Mouse (Mus musculus) midbrain, embryonic 15.5 days (tissue): ENCODE results near the gene Cep78. TPM values are rescaled to one million over a fixed set of nuclear protein-coding genes. Genes with fewer than 3 reads are reported as not detected.

Source experiments
- ATAC-seq: fragments of 200-750 bp; cut with Nextera tagmentation; replicated peaks from 2 replicates; pipeline ENCODE4 v1.8.0; 2017; ENCODE audit warnings: moderate TSS enrichment
- H3K27ac ChIP-seq: fragments of 300-500 bp; sonication (generic); 2 replicates; pipeline ENCODE4 v1.5.1; 2015; ENCODE audit warnings: mild to moderate bottlenecking, inconsistent platforms
- H3K27me3 ChIP-seq: fragments of 300-500 bp; sonication (generic); replicated peaks from 2 replicates; pipeline ENCODE4 v1.6.1; 2015; ENCODE audit warnings: inconsistent platforms
- H3K36me3 ChIP-seq: fragments of 300-500 bp; sonication (generic); replicated peaks from 2 replicates; pipeline ENCODE4 v1.6.1; 2015; ENCODE audit warnings: inconsistent platforms
- H3K4me1 ChIP-seq: fragments of 300-500 bp; sonication (generic); 2 replicates; pipeline ENCODE4 v1.6.1; 2015; ENCODE audit warnings: inconsistent platforms
- H3K4me2 ChIP-seq: fragments of 300-500 bp; sonication (generic); 2 replicates; pipeline ENCODE4 v1.6.1; 2015; ENCODE audit warnings: inconsistent platforms, mild to moderate bottlenecking, moderate library complexity
- H3K4me3 ChIP-seq: fragments of 300-500 bp; sonication (generic); 2 replicates; pipeline ENCODE4 v1.5.1; 2015; ENCODE audit warnings: mild to moderate bottlenecking, inconsistent platforms
- H3K9ac ChIP-seq: fragments of 300-500 bp; sonication (generic); 2 replicates; pipeline ENCODE4 v1.6.1; 2015; ENCODE audit warnings: mild to moderate bottlenecking, inconsistent platforms
- H3K9me3 ChIP-seq: fragments of 300-500 bp; sonication (generic); 2 replicates; pipeline ENCODE4 v1.6.1; 2016; ENCODE audit warnings: inconsistent platforms
- WGBS: fragments of 180-500 bp; shearing (Covaris S2); methylation state at CpG from one replicate; pipeline ENCODE4 v1.1.7; 2015; ENCODE audit warnings: mixed read lengths; 5-methylcytosine and 5-hydroxymethylcytosine counted together
- polyA plus RNA-seq: library from polyadenylated mRNA; unstranded; fragments of >200 nt; fragmentation: Nextera tagmentation; extraction: Ambion mirVana; gene quantifications from 2 replicates; pipeline ENCODE4 v1.2.1, GENCODE M21; 2015

Cep78 gene
- polyA plus RNA-seq, 1 experiment from 2014 or later = 33.6 TPM

- H3K36me3 ChIP-seq = no peaks in the 10 kb centered on the region
Measured at GRCm38 (mm10) chr19:16007131-16007530, 22.3 kb upstream of the Cep78 start.

GRCm38 (mm10) chr19:15998157-15998556 is 13.4 kb upstream of the Cep78 start:
- Histone ChIP-seq H3K27me3 (no peaks in the 10 kb centered on the region), H3K4me2 (no peak overlapping the region), H3K36me3 (no peaks in the 10 kb centered on the region), H3K27ac (0 out of 2 replicates have a peak overlapping the region, but pooled peaks have one; percentile 20), H3K4me3 (no peak overlapping the region), H3K4me1 (peaks cover 13% of the 10 kb centered on the region), H3K9me3 (no peaks in the 10 kb centered on the region), H3K9ac (no peak overlapping the region)
- peak; percentile 53; the same call in 1 of the 2 replicates for ATAC-seq
- 4% methylated on average over 3 of the region's 3 CpGs for WGBS

More at GRCm38 (mm10) chr19:16007131-16007530, 22.3 kb upstream of the Cep78 start:
- no peak for ATAC-seq
- Histone ChIP-seq H3K27me3 (no peaks in the 10 kb centered on the region), H3K4me2 (no peak overlapping the region), H3K9me3 (no peaks in the 10 kb centered on the region), H3K4me3 (no peak overlapping the region), H3K27ac (no peak overlapping the region), H3K4me1 (peaks cover 4% of the 10 kb centered on the region), H3K9ac (no peak overlapping the region)
- WGBS = 88% methylated on average over 8 of the region's 8 CpGs

GRCm38 (mm10) chr19:15996901-15997564 is 12.2 kb upstream of the Cep78 start:
- Histone ChIP-seq H3K27me3 (no peaks in the 10 kb centered on the region), H3K4me2 (peak overlapping the region; percentile 45), H3K9me3 (no peaks in the 10 kb centered on the region), H3K27ac (peak overlapping the region; percentile 82), H3K4me1 (peaks cover 13% of the 10 kb centered on the region), H3K4me3 (peak overlapping the region; percentile 19; the same call in 1 of the 2 replicates), H3K36me3 (no peaks in the 10 kb centered on the region), H3K9ac (0 out of 2 replicates have a peak overlapping the region, but pooled peaks have one; percentile 35)
- WGBS = 24% methylated on average over 12 of the region's 12 CpGs
- peak; percentile 90 for ATAC-seq

GRCm38 (mm10) chr19:15990102-15990501 is 5.3 kb upstream of the Cep78 start:
- H3K4me1 ChIP-seq = no peaks in the 10 kb centered on the region

GRCm38 (mm10) chr19:15985172-15985713 is 454 bp upstream of the Cep78 start:
- H3K36me3 ChIP-seq = no peaks in the 10 kb centered on the region
- ATAC-seq = no peak; the same call in 1 of the 2 replicates
- H3K4me1 ChIP-seq = peaks cover 27% of the 10 kb centered on the region
- H3K9ac ChIP-seq = peak overlapping the region; percentile 77
- WGBS = 29% methylated on average over 10 of the region's 10 CpGs
- H3K4me3 ChIP-seq = peak overlapping the region; percentile 82
- H3K4me2 ChIP-seq = peak overlapping the region; percentile 55
- H3K27ac ChIP-seq = peak overlapping the region; percentile 92
- H3K9me3 ChIP-seq = no peaks in the 10 kb centered on the region
- H3K27me3 ChIP-seq = no peaks in the 10 kb centered on the region

More at GRCm38 (mm10) chr19:15990102-15990501, 5.3 kb upstream of the Cep78 start:
- no peaks in the 10 kb centered on the region for H3K9me3 ChIP-seq
- H3K27me3 ChIP-seq = no peaks in the 10 kb centered on the region
- no peak overlapping the region for H3K9ac ChIP-seq
- no peak overlapping the region for H3K27ac ChIP-seq
- H3K36me3 ChIP-seq = no peaks in the 10 kb centered on the region
- ATAC-seq = no peak
- no peak overlapping the region for H3K4me3 ChIP-seq
- 88% methylated on average over 1 of the region's 1 CpGs for WGBS
- H3K4me2 ChIP-seq = no peak overlapping the region

GRCm38 (mm10) chr19:15983739-15984344 is 947 bp downstream of the Cep78 start:
- Histone ChIP-seq H3K27me3 (no peaks in the 10 kb centered on the region), H3K9me3 (no peaks in the 10 kb centered on the region), H3K9ac (peak overlapping the region; percentile 77), H3K4me3 (peak overlapping the region; percentile 82), H3K36me3 (no peaks in the 10 kb centered on the region), H3K27ac (peak overlapping the region; percentile 92), H3K4me2 (peak overlapping the region; percentile 55), H3K4me1 (peaks cover 28% of the 10 kb centered on the region)
- no peak for ATAC-seq
- 50% methylated on average over 15 of the region's 15 CpGs for WGBS

GRCm38 (mm10) chr19:15982926-15983738 is 1.7 kb downstream of the Cep78 start:
- Histone ChIP-seq H3K4me1 (peaks cover 28% of the 10 kb centered on the region), H3K4me2 (peak overlapping the region; percentile 55), H3K9me3 (no peaks in the 10 kb centered on the region), H3K4me3 (peak overlapping the region; percentile 82; the same call in 1 of the 2 replicates), H3K27me3 (no peaks in the 10 kb centered on the region), H3K9ac (no peak overlapping the region), H3K36me3 (no peaks in the 10 kb centered on the region), H3K27ac (no peak overlapping the region)
- ATAC-seq = no peak
- 35% methylated on average over 9 of the region's 10 CpGs for WGBS

- Histone ChIP-seq H3K36me3 (no peaks in the 10 kb centered on the region), H3K4me3 (no peak overlapping the region), H3K4me2 (peak overlapping the region; percentile 19; the same call in 1 of the 2 replicates), H3K27ac (no peak overlapping the region), H3K9ac (no peak overlapping the region), H3K9me3 (no peaks in the 10 kb centered on the region), H3K27me3 (no peaks in the 10 kb centered on the region), H3K4me1 (peaks cover 28% of the 10 kb centered on the region)
- no peak for ATAC-seq
- 41% methylated on average over 4 of the region's 4 CpGs for WGBS
Measured at GRCm38 (mm10) chr19:15981861-15982260, 2.9 kb downstream of the Cep78 start.

- Histone ChIP-seq H3K4me2 (no peak overlapping the region), H3K27me3 (no peaks in the 10 kb centered on the region), H3K9me3 (no peaks in the 10 kb centered on the region), H3K4me3 (no peak overlapping the region), H3K9ac (no peak overlapping the region), H3K4me1 (no peaks in the 10 kb centered on the region), H3K27ac (no peak overlapping the region), H3K36me3 (peaks cover 7% of the 10 kb centered on the region; the same call in 1 of the 2 replicates)
- WGBS = 80% methylated on average over 4 of the region's 4 CpGs
- ATAC-seq = no peak
Measured at GRCm38 (mm10) chr19:15973365-15973764, 11.4 kb downstream of the Cep78 start.

GRCm38 (mm10) chr19:15965082-15965481 is 19.7 kb downstream of the Cep78 start:
- peak; percentile 73 for ATAC-seq
- H3K4me1 ChIP-seq = no peaks in the 10 kb centered on the region
- H3K4me2 ChIP-seq = no peak overlapping the region
- H3K27ac ChIP-seq = no peak overlapping the region
- 47% methylated on average over 3 of the region's 3 CpGs for WGBS
- no peaks in the 10 kb centered on the region for H3K27me3 ChIP-seq
- no peak overlapping the region for H3K9ac ChIP-seq
- H3K36me3 ChIP-seq = peaks cover 27% of the 10 kb centered on the region
- no peak overlapping the region for H3K4me3 ChIP-seq
- H3K9me3 ChIP-seq = no peaks in the 10 kb centered on the region

- no peak overlapping the region for H3K27ac ChIP-seq
- H3K9ac ChIP-seq = no peak overlapping the region
- WGBS = 93% methylated on average over 7 of the region's 7 CpGs
- H3K9me3 ChIP-seq = no peaks in the 10 kb centered on the region
- H3K4me2 ChIP-seq = no peak overlapping the region
- H3K4me1 ChIP-seq = no peaks in the 10 kb centered on the region
- no peaks in the 10 kb centered on the region for H3K27me3 ChIP-seq
- peaks cover 25% of the 10 kb centered on the region for H3K36me3 ChIP-seq
- H3K4me3 ChIP-seq = no peak overlapping the region
- no peak for ATAC-seq
Measured at GRCm38 (mm10) chr19:15964533-15964932, 20.3 kb downstream of the Cep78 start.
